In the genomic region with DNA sequence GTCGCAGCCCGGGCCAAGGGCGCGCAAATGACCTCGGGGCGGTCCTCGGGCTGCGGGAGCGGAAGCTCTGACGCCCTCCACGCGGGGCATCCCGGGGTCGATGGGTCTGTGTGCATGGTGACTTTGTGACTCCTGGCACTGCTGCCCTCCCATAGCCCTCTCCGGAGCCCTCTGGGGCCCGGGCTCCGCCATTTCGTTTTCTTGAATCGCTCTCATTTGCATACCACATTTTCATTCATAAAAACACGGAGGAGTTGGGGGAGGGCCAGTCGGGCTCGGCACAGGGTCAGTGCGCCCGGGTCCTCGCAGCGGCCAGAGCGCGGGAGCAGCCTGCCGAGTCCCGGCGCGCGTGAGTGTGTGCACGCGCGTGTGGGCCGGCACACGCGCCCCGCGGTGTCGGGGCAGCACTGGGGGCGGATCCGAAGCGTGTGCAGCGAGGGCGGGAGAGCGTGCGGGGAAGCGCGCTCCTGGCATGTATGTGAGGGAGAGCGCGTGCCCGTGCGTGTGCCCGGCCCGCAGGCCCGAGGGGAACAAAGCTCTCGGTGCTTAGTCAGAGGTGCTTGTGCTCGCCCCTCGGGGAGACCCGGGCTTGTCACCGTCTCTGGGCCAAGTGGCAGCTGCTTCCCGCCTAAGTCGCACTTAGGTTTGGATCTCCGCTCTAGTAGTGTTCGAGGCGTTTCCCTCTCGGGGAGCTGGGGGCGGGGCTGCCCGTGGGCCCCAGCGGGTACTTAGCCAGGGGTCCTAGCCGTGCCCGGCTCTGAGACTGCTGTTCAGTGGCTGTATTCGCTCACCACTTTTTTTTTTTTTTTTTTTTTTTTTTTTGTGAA, we compare ENCODE assay signal across 8 mouse cellular contexts. TPM values are rescaled to one million over a fixed set of nuclear protein-coding genes. Genes with fewer than 3 reads are reported as not detected.
DNase-seq lines count a peak whose midpoint lies in the region; ATAC-seq lines count a peak whose summit lies in the region.

No protein-coding gene starts in this region.

- peak overlapping the region; percentile 86 for H3K4me3 ChIP-seq in hindbrain, embryonic 15.5 days
- peak overlapping the region; percentile 96 for H3K4me3 ChIP-seq in megakaryocyte, embryonic 14.5 days (replicated peaks)

- peak; percentile 75 for ATAC-seq in hindbrain, embryonic 15.5 days (ENCODE audit: low FRiP score, low read depth)

- H3K4me2 ChIP-seq in hindbrain, embryonic 15.5 days = peak overlapping the region; percentile 64

- H3K36me3 ChIP-seq in hindbrain, embryonic 15.5 days = no peaks in the 10 kb centered on the region
- H3K36me3 ChIP-seq in megakaryocyte, embryonic 14.5 days (replicated peaks; ENCODE audit: low read length) = peaks cover 2% of the 10 kb centered on the region

- no peaks in the 10 kb centered on the region for H3K27me3 ChIP-seq in hindbrain, embryonic 15.5 days
- no peaks in the 10 kb centered on the region for H3K27me3 ChIP-seq in megakaryocyte, embryonic 14.5 days (replicated peaks)

- peak; percentile 85 for DNase-seq in ZHBTc4 (ENCODE audit: low read depth, low spot score)
- DNase-seq in cerebellum, postnatal 25 days = peak; percentile 88 to 89
- peak; percentile 70 to 75 for DNase-seq in frontal cortex, postnatal 36 days (ENCODE audit: low spot score in 2 of 2)
- peak; percentile 57 to 78 for DNase-seq in left cerebral cortex, adult 8-10 months (ENCODE audit: low spot score in 2 of 2)
- peak; percentile 73 to 74 for DNase-seq in right cerebral cortex, adult 2 months (ENCODE audit: low spot score in 2 of 2)
- DNase-seq in urinary bladder, postnatal 25 days (ENCODE audit: low spot score) = peak; percentile 43

- peak overlapping the region; percentile 95 for H3K9ac ChIP-seq in hindbrain, embryonic 15.5 days

- H3K9me3 ChIP-seq in hindbrain, embryonic 15.5 days = no peaks in the 10 kb centered on the region
- H3K9me3 ChIP-seq in megakaryocyte, embryonic 14.5 days = no peaks in the 10 kb centered on the region

- H3K27ac ChIP-seq in hindbrain, embryonic 15.5 days (replicated peaks) = peak overlapping the region; percentile 96

- WGBS in hindbrain, embryonic 15.5 days = under 1% methylated on average over 73 of the region's 75 CpGs

- peaks cover 37% of the 10 kb centered on the region for H3K4me1 ChIP-seq in hindbrain, embryonic 15.5 days (replicated peaks)
- peaks cover 64% of the 10 kb centered on the region for H3K4me1 ChIP-seq in megakaryocyte, embryonic 14.5 days

RNA-seq across cellular contexts. Expression of a gene that starts 1.2 kb away (rescaled TPM):
- polyA plus RNA-seq in hindbrain, embryonic 15.5 days (2015; fragmentation: Nextera tagmentation; extraction: Ambion mirVana) = 6.9 and 7.3 TPM in 2 replicates
- total RNA-seq in left cerebral cortex, adult 8-10 months (2022) = 10 to 100 TPM; 66.8 to 82.4 (median 72.3) TPM
- 25.4 and 51.5 TPM in 2 replicates for polyA plus RNA-seq in megakaryocyte, embryonic 14.5 days (2012; ENCODE audit: insufficient read depth, low replicate concordance)

Comparison
In these comparisons a context has a peak if more than half of its experiments do, and no peak if none do; other contexts are left out.
1. Peak in every context shown above with its lines: DNase-seq, ATAC-seq, H3K4me3 ChIP-seq and H3K27ac ChIP-seq.